Mouse (Mus musculus) kidney, adult 2 months (tissue): ENCODE data around the gene Tufm.

Source experiments
- CTCF ChIP-seq: fragments of 200-500 bp; conservative IDR thresholded peaks from 2 replicates; pipeline ENCODE4 v1.5.1; 2011; ENCODE audit warnings: low read depth, mild to moderate bottlenecking, control low read depth, low read length, moderate library complexity, mixed read lengths; ENCODE audit not compliant: insufficient read depth, insufficient read length
- POLR2A ChIP-seq: fragments of 200-500 bp; IDR thresholded peaks from one replicate; pipeline ENCODE4 v1.6.1; 2011; ENCODE audit warnings: low read depth, low read length, control low read depth

- no peak for TF ChIP-seq POLR2A
- TF ChIP-seq CTCF, result no peak
Measured at GRCm38 (mm10) chr7:126440134-126440533, 47.0 kb upstream of the Tufm start.
